Mouse (Mus musculus) embryonic fibroblast, embryonic 13.5 days (primary cell): ENCODE measurements around the gene Yrdc. TPM values are rescaled to one million over a fixed set of nuclear protein-coding genes. Genes with fewer than 3 reads are reported as not detected.

ENCODE experiments used
- H3K27ac ChIP-seq: 2 replicates; pipeline ENCODE4 v1.5.1; 2012; ENCODE audit warnings: low read length, control low read depth, inconsistent platforms; ENCODE audit not compliant: insufficient read depth
- H3K4me1 ChIP-seq: 2 replicates; pipeline ENCODE4 v1.6.1; 2011; ENCODE audit warnings: low read length; ENCODE audit not compliant: control insufficient read depth, insufficient read depth
- H3K4me3 ChIP-seq: 2 replicates; pipeline ENCODE4 v1.5.1; 2011; ENCODE audit warnings: mild to moderate bottlenecking, control low read depth, low read length; ENCODE audit not compliant: insufficient read depth
- CTCF ChIP-seq: IDR thresholded peaks from 2 replicates; pipeline ENCODE4 v1.5.1; 2011; ENCODE audit warnings: mild to moderate bottlenecking, control low read depth, low read length, moderate library complexity, borderline replicate concordance; ENCODE audit not compliant: insufficient read depth
- POLR2A ChIP-seq: IDR thresholded peaks from 2 replicates; pipeline ENCODE4 v1.6.1; 2011; ENCODE audit warnings: low read depth, mild to moderate bottlenecking, control low read depth, low read length, moderate library complexity
- polyA plus RNA-seq: library from polyadenylated mRNA; stranded (reverse); fragments of >200 nt; gene quantifications from 2 replicates; pipeline ENCODE4 v1.2.4, GENCODE M21; 2011; ENCODE audit warnings: low read depth; ENCODE audit not compliant: missing spikeins, insufficient read length

Gene Yrdc
- polyA plus RNA-seq, 1 experiment, result 26.2 TPM

- H3K4me1 ChIP-seq, result peaks cover 7% of the 10 kb centered on the region
- TF ChIP-seq CTCF (no peak), POLR2A (no peak)
- no peak overlapping the region for H3K4me3 ChIP-seq
- H3K27ac ChIP-seq, result no peak overlapping the region
Measured at GRCm38 (mm10) chr4:124815901-124816300, 34.6 kb upstream of the Yrdc start.

GRCm38 (mm10) chr4:124817803-124818202 lies 32.7 kb upstream of the Yrdc start:
- Histone ChIP-seq H3K4me1 (peaks cover 7% of the 10 kb centered on the region), H3K27ac (no peak overlapping the region), H3K4me3 (no peak overlapping the region)
- no peak for TF ChIP-seq CTCF

- no peak for TF ChIP-seq POLR2A
- TF ChIP-seq CTCF, result no peak
- Histone ChIP-seq H3K27ac (no peak overlapping the region), H3K4me3 (no peak overlapping the region), H3K4me1 (peaks cover 7% of the 10 kb centered on the region)
Measured at GRCm38 (mm10) chr4:124818832-124819231, 31.6 kb upstream of the Yrdc start.

GRCm38 (mm10) chr4:124824967-124825366 lies 25.5 kb upstream of the Yrdc start:
- Histone ChIP-seq H3K27ac (no peak overlapping the region), H3K4me1 (peaks cover 4% of the 10 kb centered on the region; the same call in 1 of the 2 replicates), H3K4me3 (no peak overlapping the region)
- TF ChIP-seq CTCF, result no peak

GRCm38 (mm10) chr4:124825371-124825965 lies 25.0 kb upstream of the Yrdc start:
- Histone ChIP-seq H3K4me3 (no peak overlapping the region), H3K4me1 (peaks cover 4% of the 10 kb centered on the region; the same call in 1 of the 2 replicates), H3K27ac (no peak overlapping the region)
- TF ChIP-seq POLR2A, result no peak

- no peak overlapping the region for H3K4me3 ChIP-seq
- no peak for TF ChIP-seq POLR2A
- TF ChIP-seq CTCF, result no peak
- peaks cover 4% of the 10 kb centered on the region; the same call in 1 of the 2 replicates for H3K4me1 ChIP-seq
- H3K27ac ChIP-seq, result peak overlapping the region; percentile 38
Measured at GRCm38 (mm10) chr4:124829671-124830070, 20.8 kb upstream of the Yrdc start.

GRCm38 (mm10) chr4:124832796-124833195 lies 17.7 kb upstream of the Yrdc start:
- Histone ChIP-seq H3K4me3 (no peak overlapping the region), H3K27ac (no peak overlapping the region), H3K4me1 (peaks cover 4% of the 10 kb centered on the region; the same call in 1 of the 2 replicates)
- TF ChIP-seq CTCF, result no peak
- TF ChIP-seq POLR2A, result no peak

- no peak overlapping the region for H3K4me3 ChIP-seq
- H3K27ac ChIP-seq, result no peak overlapping the region
- TF ChIP-seq CTCF, result no peak
- TF ChIP-seq POLR2A, result no peak
- no peaks in the 10 kb centered on the region for H3K4me1 ChIP-seq
Measured at GRCm38 (mm10) chr4:124838035-124838700, 12.3 kb upstream of the Yrdc start.

- TF ChIP-seq POLR2A, result no peak
- no peak for TF ChIP-seq CTCF
- no peaks in the 10 kb centered on the region for H3K4me1 ChIP-seq
- H3K27ac ChIP-seq, result no peak overlapping the region
- H3K4me3 ChIP-seq, result no peak overlapping the region
Measured at GRCm38 (mm10) chr4:124840998-124841397, 9.5 kb upstream of the Yrdc start.

- no peak for TF ChIP-seq POLR2A
- peak; percentile 97; the same call in 1 of the 2 replicates for TF ChIP-seq CTCF
- no peak overlapping the region for H3K27ac ChIP-seq
- no peak overlapping the region for H3K4me3 ChIP-seq
- no peaks in the 10 kb centered on the region for H3K4me1 ChIP-seq
Measured at GRCm38 (mm10) chr4:124843493-124843892, 7.0 kb upstream of the Yrdc start.
